Mouse (Mus musculus) cerebellum, adult 2 months (tissue): ENCODE data around the gene Rapgef5. TPM values are rescaled to one million over a fixed set of nuclear protein-coding genes. Genes with fewer than 3 reads are reported as not detected.

ENCODE experiments used
- DNase-seq, 2 experiments: peaks; one replicate each; pipeline ENCODE4 v3.0.0; 2021
- H3K27ac ChIP-seq: fragments of 200-500 bp; 2 replicates; pipeline ENCODE4 v1.5.1; 2012; ENCODE audit warnings: low read length, control low read depth, inconsistent platforms; ENCODE audit not compliant: insufficient read depth
- H3K27me3 ChIP-seq: fragments of 200-500 bp; 2 replicates; pipeline ENCODE4 v1.6.1; 2012; ENCODE audit warnings: inconsistent platforms, mild to moderate bottlenecking, low read length, moderate library complexity; ENCODE audit not compliant: control insufficient read depth, insufficient read depth
- H3K4me1 ChIP-seq: fragments of 200-500 bp; 2 replicates; pipeline ENCODE4 v1.6.1; 2011; ENCODE audit warnings: low read length; ENCODE audit not compliant: control insufficient read depth, insufficient read depth
- H3K4me3 ChIP-seq: fragments of 200-500 bp; replicated peaks from 2 replicates; pipeline ENCODE3; 2011; ENCODE audit warnings: mild to moderate bottlenecking, low read depth, low read length, control low read depth; ENCODE audit not compliant: insufficient read depth
- CTCF ChIP-seq: fragments of 200-500 bp; IDR thresholded peaks from 2 replicates; pipeline ENCODE4 v1.5.1; 2011; ENCODE audit warnings: low read depth, mild to moderate bottlenecking, control low read depth, low read length, moderate library complexity, borderline replicate concordance; ENCODE audit not compliant: insufficient read depth
- POLR2A ChIP-seq: fragments of 200-500 bp; IDR thresholded peaks from 2 replicates; pipeline ENCODE4 v1.6.1; 2011; ENCODE audit warnings: low read length, control low read depth, borderline replicate concordance; ENCODE audit not compliant: insufficient read depth
- WGBS: fragments of 180-500 bp; shearing (Covaris S2); methylation state at CpG from one replicate; pipeline ENCODE4 v1.1.7; 2018; 5-methylcytosine and 5-hydroxymethylcytosine counted together
- polyA plus RNA-seq: library from polyadenylated mRNA; depleted of rRNA; stranded (reverse); fragments of >200 nt; gene quantifications from 2 replicates; pipeline ENCODE4 v1.2.3, GENCODE M21; 2012

Gene Rapgef5
- polyA plus RNA-seq, 1 experiment = 26.7 TPM

DNA sequence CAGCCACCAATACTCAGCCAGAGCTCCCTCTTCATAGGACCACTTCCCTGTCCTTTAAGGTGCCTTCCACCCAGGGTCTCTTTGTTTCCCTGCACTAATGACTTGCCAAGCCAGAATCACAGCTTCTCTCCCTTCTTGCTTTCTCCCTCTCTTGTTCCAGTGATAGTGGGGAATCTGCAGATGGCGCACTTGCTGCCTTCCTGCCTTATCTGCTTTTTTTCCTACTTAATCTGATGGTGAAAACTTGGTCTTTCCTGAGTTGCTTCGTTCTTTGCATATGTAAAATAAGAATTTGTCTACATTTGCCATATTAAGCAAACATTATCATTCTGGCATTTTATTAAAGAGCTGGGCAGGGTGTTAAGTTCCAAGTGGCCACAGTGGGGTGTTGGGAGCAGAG, 75.7 kb downstream of the Rapgef5 start:
- TF ChIP-seq CTCF (no peak), POLR2A (no peak)
- no peak for DNase-seq

DNA sequence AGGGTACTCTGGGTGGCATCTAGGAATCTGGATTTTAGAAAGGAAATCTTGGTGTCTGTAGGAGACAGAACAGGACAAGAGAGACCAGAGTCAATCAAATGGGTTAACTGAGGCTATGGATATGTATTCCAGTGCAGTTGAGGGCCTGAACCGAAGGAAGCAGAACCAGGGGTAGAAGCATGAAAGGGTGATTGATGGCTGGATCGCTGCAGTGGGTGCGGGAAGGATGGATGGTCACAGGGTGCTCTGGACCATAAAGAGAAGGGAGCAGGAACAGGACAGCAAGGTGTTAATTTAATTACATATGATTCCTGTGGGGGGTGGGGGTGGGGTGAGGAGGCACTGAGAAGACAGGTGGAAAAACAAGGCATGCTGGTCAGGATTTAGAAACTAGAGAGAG, 76.3 kb downstream of the Rapgef5 start:
- WGBS = 65% methylated on average over 3 of the region's 3 CpGs
- no peak overlapping the region for H3K4me3 ChIP-seq
- no peaks in the 10 kb centered on the region for H3K4me1 ChIP-seq
- no peak for DNase-seq
- TF ChIP-seq CTCF = no peak
- no peak for TF ChIP-seq POLR2A
- no peaks in the 10 kb centered on the region for H3K27me3 ChIP-seq
- no peak overlapping the region for H3K27ac ChIP-seq

More for the DNA sequence above, 75.7 kb downstream of the Rapgef5 start:
- Histone ChIP-seq H3K4me1 (no peaks in the 10 kb centered on the region), H3K27me3 (no peaks in the 10 kb centered on the region), H3K4me3 (no peak overlapping the region), H3K27ac (no peak overlapping the region)
- WGBS = 36% methylated on average over 2 of the region's 2 CpGs

DNA sequence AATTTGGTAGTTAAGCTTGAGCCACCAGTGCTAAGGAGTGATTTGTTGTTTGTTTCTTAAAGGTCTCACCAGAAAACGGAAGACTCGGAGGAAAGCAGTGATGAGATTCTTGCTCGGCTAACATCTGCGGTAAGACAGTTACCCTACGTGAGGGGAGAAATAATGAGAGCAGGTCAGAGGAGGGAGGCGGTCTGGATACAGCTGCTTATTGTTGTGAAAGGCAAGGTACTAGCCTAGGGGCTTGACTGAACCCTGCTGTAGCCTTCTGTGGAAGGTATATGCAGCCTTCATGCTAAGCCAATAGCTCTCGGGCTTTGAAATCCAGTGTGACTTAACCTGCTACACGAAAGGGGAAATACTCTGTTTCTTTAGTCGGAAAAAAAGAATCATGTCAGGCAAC, 78.9 kb downstream of the Rapgef5 start:
- no peaks in the 10 kb centered on the region for H3K27me3 ChIP-seq
- 85% methylated on average over 9 of the region's 9 CpGs for WGBS

DNA sequence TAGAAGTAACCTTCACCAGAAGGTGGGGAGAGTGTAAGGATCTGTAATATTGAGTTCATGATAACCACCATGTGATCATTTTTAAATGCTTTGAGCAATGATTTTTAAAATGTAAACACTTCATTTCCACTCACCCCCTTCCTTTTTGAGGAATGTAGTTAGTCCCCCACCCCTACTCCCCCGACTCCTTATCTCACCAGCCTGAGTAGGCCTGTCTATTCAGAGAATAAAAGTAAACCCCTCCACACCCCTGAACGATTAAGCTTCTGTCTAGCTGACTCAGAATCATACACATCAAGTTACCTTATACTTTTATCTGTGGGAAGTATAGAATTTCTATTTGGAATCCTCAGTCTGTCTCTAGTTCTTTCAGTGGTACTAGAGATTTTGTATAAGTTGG, 81.9 kb downstream of the Rapgef5 start:
- DNase-seq = no peak
- Histone ChIP-seq H3K4me1 (no peaks in the 10 kb centered on the region), H3K27me3 (no peaks in the 10 kb centered on the region), H3K27ac (no peak overlapping the region), H3K4me3 (no peak overlapping the region)
- TF ChIP-seq CTCF (no peak), POLR2A (no peak)
- WGBS = 79% methylated on average over 2 of the region's 2 CpGs

More for the DNA sequence above, 78.9 kb downstream of the Rapgef5 start:
- Histone ChIP-seq H3K27ac (no peak overlapping the region), H3K4me1 (no peaks in the 10 kb centered on the region), H3K4me3 (no peak overlapping the region)
- DNase-seq = no peak
- TF ChIP-seq POLR2A = no peak
- TF ChIP-seq CTCF = no peak

DNA sequence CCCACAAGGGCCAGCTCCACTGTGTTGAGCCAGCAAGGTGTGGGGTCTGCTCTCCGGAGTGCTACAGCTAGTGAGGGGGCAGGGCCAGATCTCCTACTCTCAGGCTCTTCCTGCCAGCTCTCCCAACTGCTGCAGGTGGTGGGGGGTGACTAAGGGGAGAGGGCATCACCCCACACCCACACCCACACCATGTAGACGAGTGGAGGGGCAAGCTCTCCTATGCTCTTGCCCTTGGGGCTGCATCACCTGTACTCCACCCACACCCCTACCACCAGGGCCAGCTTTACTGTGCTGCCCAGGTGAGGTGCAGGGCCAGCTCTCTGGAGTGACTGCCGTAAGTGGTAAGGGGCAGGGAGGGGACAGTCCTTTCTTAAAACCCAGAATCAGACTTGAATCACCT, 89.7 kb downstream of the Rapgef5 start:
- Histone ChIP-seq H3K27me3 (no peaks in the 10 kb centered on the region), H3K27ac (no peak overlapping the region), H3K4me3 (no peak overlapping the region), H3K4me1 (no peaks in the 10 kb centered on the region)
- TF ChIP-seq CTCF (no peak), POLR2A (no peak)
- no peak for DNase-seq
- WGBS = 74% methylated on average over 3 of the region's 3 CpGs

DNA sequence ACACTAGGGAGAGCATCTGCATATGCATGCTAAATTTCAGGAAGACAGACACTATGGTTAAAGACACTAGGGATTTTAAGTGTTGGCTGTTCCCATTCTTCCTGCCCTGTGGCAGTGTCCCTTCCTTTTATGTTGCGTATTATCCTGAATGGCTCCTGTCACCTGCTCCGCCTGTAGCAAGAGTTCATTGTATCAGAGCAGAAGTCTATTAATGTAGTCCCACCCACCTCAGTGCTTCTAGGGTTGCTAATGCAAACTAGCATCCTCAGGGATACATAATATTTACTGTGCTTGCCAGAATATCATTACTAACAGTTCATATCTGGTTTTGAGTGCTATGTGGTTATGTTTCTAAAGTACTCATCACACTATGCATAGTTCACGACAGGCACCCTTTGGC, 96.4 kb downstream of the Rapgef5 start:
- no peak overlapping the region for H3K27ac ChIP-seq
- whole genome bisulfite sequencing = 82% methylated on average over 3 of the region's 3 CpGs

DNA sequence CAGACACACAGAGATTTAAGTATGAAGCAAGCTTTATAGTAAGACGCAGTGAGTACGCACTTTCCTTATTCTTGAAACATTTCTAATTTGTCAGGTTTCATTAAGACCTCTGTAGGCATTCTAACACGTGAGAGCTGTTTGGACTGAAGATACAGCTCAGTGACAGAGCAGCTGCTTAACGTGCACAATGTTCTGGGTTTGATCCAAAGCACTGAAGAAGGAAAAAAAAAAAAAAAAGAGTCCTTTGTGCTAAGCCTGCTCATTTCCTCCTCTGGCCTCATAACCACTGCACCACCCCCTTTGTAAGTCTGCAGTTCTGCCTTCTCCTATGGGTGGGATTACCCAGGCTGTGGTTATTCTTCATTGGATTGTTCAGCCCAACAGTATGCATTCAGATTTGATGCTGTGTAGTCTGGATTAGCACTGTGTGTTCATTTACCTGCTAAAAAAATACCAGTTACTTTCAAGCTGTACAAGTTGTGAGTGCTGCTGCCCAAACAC, 103.3 kb downstream of the Rapgef5 start:
- Histone ChIP-seq H3K4me3 (no peak overlapping the region), H3K4me1 (no peaks in the 10 kb centered on the region), H3K27ac (no peak overlapping the region), H3K27me3 (no peaks in the 10 kb centered on the region)
- no peak for DNase-seq
- 31% methylated on average over 4 of the region's 4 CpGs for WGBS
- TF ChIP-seq POLR2A (no peak), CTCF (no peak)

More for the DNA sequence above, 96.4 kb downstream of the Rapgef5 start:
- H3K27me3 ChIP-seq = no peaks in the 10 kb centered on the region
- TF ChIP-seq POLR2A = no peak
- no peak for TF ChIP-seq CTCF
- no peak overlapping the region for H3K4me3 ChIP-seq
- DNase-seq = no peak
- no peaks in the 10 kb centered on the region for H3K4me1 ChIP-seq

DNA sequence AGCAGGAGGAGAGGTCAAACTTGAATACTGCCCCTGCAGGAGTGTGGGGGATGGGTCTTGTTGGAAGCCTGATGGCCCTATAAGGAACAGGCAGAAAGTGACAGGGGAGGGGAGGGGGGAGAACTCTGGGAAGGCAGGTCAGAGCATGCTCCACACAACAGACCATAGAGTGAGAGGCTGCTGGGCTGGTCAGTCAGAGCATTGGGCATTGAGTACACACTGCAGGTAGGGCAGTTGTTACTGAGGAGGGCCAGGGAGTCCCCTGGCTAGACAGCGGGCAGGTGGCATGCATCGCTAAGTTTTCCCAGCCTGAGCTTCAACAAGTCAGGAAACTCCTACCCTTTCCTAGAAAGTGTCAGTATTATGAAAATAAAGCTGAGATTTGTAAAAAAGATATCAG, 106.7 kb downstream of the Rapgef5 start:
- H3K4me3 ChIP-seq = no peak overlapping the region
- no peak overlapping the region for H3K27ac ChIP-seq
- no peaks in the 10 kb centered on the region for H3K4me1 ChIP-seq
- no peak for DNase-seq
- WGBS = 87% methylated on average over 2 of the region's 2 CpGs
- H3K27me3 ChIP-seq = no peaks in the 10 kb centered on the region
- no peak for TF ChIP-seq CTCF
- no peak for TF ChIP-seq POLR2A

DNA sequence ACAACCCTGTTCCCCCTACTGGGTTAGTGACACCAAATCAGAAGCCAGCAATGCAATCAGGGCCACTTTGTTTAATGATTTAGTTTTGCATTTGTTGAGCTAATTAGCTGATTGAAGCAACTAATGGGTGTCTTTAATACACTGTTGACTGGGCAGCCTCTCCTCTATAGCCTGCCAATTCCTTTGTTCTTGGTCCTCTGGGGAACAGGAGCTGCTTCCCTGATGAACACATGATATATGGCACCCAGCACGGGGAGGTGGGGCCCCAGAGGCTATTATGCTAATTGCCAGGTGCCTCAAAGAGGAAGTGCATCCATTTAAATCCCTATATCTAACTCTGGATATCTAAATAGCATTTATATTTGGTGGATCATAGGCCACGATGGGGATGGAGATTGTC, 111.0 kb downstream of the Rapgef5 start:
- no peak for TF ChIP-seq POLR2A
- Histone ChIP-seq H3K4me1 (no peaks in the 10 kb centered on the region; the same call in 1 of the 2 replicates), H3K27me3 (no peaks in the 10 kb centered on the region), H3K4me3 (no peak overlapping the region), H3K27ac (no peak overlapping the region)
- no peak for DNase-seq
- WGBS = 26% methylated on average over 2 of the region's 2 CpGs
